Comparison of ENCODE assay signal across 27 mouse cellular contexts in the genomic region with DNA sequence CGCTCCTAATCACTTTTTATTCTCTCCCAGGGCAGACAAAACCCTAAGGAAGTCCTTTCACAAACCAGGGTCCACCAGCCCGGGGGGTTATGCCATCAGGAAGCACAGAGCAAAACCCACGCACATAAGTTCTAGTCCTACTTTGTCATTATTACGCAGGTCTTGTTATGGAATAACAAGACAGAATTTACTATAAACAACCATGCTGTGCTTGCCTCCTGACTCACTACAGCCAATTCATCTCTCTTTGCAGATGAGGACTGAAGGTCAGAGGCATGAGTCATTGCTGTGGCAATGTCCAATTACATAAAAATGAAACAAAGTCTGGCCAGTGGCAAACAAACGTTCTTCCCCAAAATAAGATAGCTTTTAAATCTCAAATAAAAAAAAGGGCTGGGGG. TPM values are rescaled to one million over a fixed set of nuclear protein-coding genes. Genes with fewer than 3 reads are reported as not detected.
DNase-seq lines count a peak whose midpoint lies in the region; TF ChIP-seq lines count a peak whose summit lies in the region.
"Had no signal": no experiment of that assay in that cellular context is flagged by ENCODE, and none has a peak within 500 bp of the region (broad histone marks: within the 10 kb centered on the region; RNA-seq: fewer than 3 reads in every experiment).

No protein-coding gene starts in this region.

- peaks cover 34% of the 10 kb centered on the region for H3K36me3 ChIP-seq in small intestine, adult 2 months (ENCODE audit: control insufficient read depth, insufficient read depth, low read length)

- TF ChIP-seq POLR2A in small intestine, adult 2 months (IDR thresholded peaks at IDR 0.05; ENCODE audit: low read depth, low read length) = no peak

- no peaks in the 10 kb centered on the region for H3K27me3 ChIP-seq in small intestine, adult 2 months (ENCODE audit: control insufficient read depth, insufficient read depth, low read length)
- H3K27me3 ChIP-seq: embryonic facial prominence, embryonic 15.5 days; forebrain, embryonic 13.5 days; heart, embryonic 15.5 days; hindbrain, embryonic 12.5 days; intestine, embryonic 15.5 days; limb, embryonic 13.5 days; lung, embryonic 15.5 days; neural tube, embryonic 15.5 days had no signal

- 76% methylated on average over 5 of the region's 5 CpGs for WGBS in small intestine, adult 2 months

- peak; percentile 41 for DNase-seq in ovary, adult 18-20 months (ENCODE audit: low spot score)
- DNase-seq in ovary, postnatal 14 days (ENCODE audit: low spot score) = no peak
- DNase-seq in Muller cell, postnatal 12 days (ENCODE audit: inconsistent ontology term) = peak; percentile 65
- DNase-seq in adrenal gland, postnatal 10 days = peak; percentile 39
- DNase-seq in embryo, embryonic 11 days = no peak
- no peak for DNase-seq in left cerebral cortex, adult 9 months (ENCODE audit: low spot score in 2 of 2)
- no peak for DNase-seq in thymus, postnatal 36 days
- DNase-seq: cerebellum, adult 18-20 months; cerebellum, postnatal 10 days; gastrocnemius, postnatal 10 days; kidney, adult 2 months; midbrain, embryonic 14.5 days; right cerebral cortex, postnatal 4 days had no signal

- no peak for TF ChIP-seq CTCF in small intestine, adult 2 months (IDR thresholded peaks at IDR 0.05; ENCODE audit: extremely low read depth, insufficient read length, insufficient replicate concordance, low read depth, low read length)

- no peak overlapping the region for H3K4me3 ChIP-seq in small intestine, adult 2 months (ENCODE audit: low read depth, low read length)
- H3K4me3 ChIP-seq: embryonic facial prominence, embryonic 10.5 days; embryonic facial prominence, embryonic 15.5 days; forebrain, embryonic 13.5 days; heart, embryonic 10.5 days; heart, embryonic 15.5 days; hindbrain, embryonic 12.5 days; intestine, embryonic 15.5 days; limb, embryonic 13.5 days; lung, embryonic 15.5 days; neural tube, embryonic 15.5 days had no signal

- no peaks in the 10 kb centered on the region for H3K4me1 ChIP-seq in small intestine, adult 2 months (ENCODE audit: control insufficient read depth, insufficient read depth, insufficient read length, low read length)
- H3K4me1 ChIP-seq: embryonic facial prominence, embryonic 10.5 days; embryonic facial prominence, embryonic 15.5 days; forebrain, embryonic 13.5 days; heart, embryonic 10.5 days; heart, embryonic 15.5 days; hindbrain, embryonic 12.5 days; intestine, embryonic 15.5 days; limb, embryonic 13.5 days; lung, embryonic 15.5 days; neural tube, embryonic 15.5 days had no signal

- 0 out of 2 replicates have a peak overlapping the region, but pooled peaks have one; percentile 47 for H3K27ac ChIP-seq in small intestine, adult 2 months (ENCODE audit: insufficient read depth, low read depth, low read length)
- H3K27ac ChIP-seq: embryonic facial prominence, embryonic 10.5 days; embryonic facial prominence, embryonic 15.5 days; forebrain, embryonic 13.5 days; heart, embryonic 10.5 days; heart, embryonic 15.5 days; hindbrain, embryonic 12.5 days; hindbrain, postnatal 0 days; intestine, embryonic 15.5 days; kidney, postnatal 0 days; limb, embryonic 13.5 days; lung, embryonic 15.5 days; neural tube, embryonic 15.5 days had no signal

RNA-seq across cellular contexts. Expression of gene Rpap3, which starts 12.2 kb away (rescaled TPM):
- 10 to 100 TPM; 14.1 to 18.8 TPM for total RNA-seq in adrenal gland, postnatal 10 days (2021)
- polyA plus RNA-seq in small intestine, adult 2 months (2012; rRNA removed) = 0.55 and 0.63 TPM in 2 replicates

RNA-seq across cellular contexts. Expression of gene Endou, which starts 37.7 kb away (rescaled TPM):
- total RNA-seq in adrenal gland, postnatal 10 days (2021) = 1 to 10 TPM; 1.1 to 1.2 TPM
- polyA plus RNA-seq in small intestine, adult 2 months (2012; rRNA removed) = 0.24 and 0.51 TPM in 2 replicates
- polyA plus RNA-seq: liver, embryonic 11.5 days had no signal

Comparison
In these comparisons a context has a peak if more than half of its experiments do, and no peak if none do; other contexts are left out.
1. DNase-seq: peak in ovary, adult 18-20 months (single experiment), Muller cell, postnatal 12 days (single experiment) and adrenal gland, postnatal 10 days (single experiment); none in ovary, postnatal 14 days (single experiment), embryo, embryonic 11 days (single experiment), left cerebral cortex, adult 9 months (0 of 2) and thymus, postnatal 36 days (0 of 2).